17 mouse cellular contexts compared by ENCODE assay signal in the genomic region with DNA sequence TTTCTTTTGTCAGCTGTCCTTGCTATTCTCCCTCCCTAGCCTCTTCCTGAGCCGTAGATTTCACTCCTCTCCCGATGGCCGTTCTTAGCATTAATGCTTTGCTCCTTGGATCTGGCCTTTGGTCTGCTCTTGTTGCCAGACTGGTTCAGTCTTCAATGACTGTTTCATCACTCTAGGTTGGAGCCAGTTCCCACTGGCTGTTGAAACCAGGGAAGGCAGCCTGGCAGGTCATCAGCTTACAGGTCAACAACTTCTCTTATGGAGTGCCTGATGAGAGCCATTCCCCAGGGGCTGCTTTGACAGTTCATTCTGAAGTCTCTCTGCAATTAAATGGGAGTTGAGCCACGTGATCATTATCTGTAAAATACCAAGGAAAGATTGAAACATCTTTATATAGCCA.
A peak's percentile ranks its signal among the peaks of the same experiment; 100 is the strongest.
DNase-seq lines count a peak whose midpoint lies in the region; ATAC-seq and TF ChIP-seq lines count a peak whose summit lies in the region.
"Had no signal": no experiment of that assay in that cellular context is flagged by ENCODE, and none has a peak within 500 bp of the region (broad histone marks: within the 10 kb centered on the region; RNA-seq: fewer than 3 reads in every experiment).

No protein-coding gene starts in this region.

- TF ChIP-seq CTCF in liver, adult 2 months (IDR thresholded peaks at IDR 0.05; ENCODE audit: low read depth, low read length) = no peak
- no peak for TF ChIP-seq CTCF in liver, postnatal 0 days (IDR thresholded peaks at IDR 0.05; ENCODE audit: low read depth)

- no peak overlapping the region for H3K4me3 ChIP-seq in liver, adult 2 months (ENCODE audit: insufficient read depth, low read depth, low read length)
- no peak overlapping the region for H3K4me3 ChIP-seq in liver, postnatal 0 days (ENCODE audit: low read depth, low read length)
- H3K4me3 ChIP-seq: embryonic facial prominence, embryonic 13.5 days; forebrain, embryonic 13.5 days; heart, embryonic 12.5 days; hindbrain, embryonic 10.5 days had no signal

- no peaks in the 10 kb centered on the region for H3K36me3 ChIP-seq in liver, adult 2 months (ENCODE audit: control insufficient read depth, insufficient read depth, low read length)
- H3K36me3 ChIP-seq in liver, postnatal 0 days (replicated peaks; ENCODE audit: insufficient read depth, low read length) = no peaks in the 10 kb centered on the region

- TF ChIP-seq POLR2A in liver, adult 2 months (IDR thresholded peaks at IDR 0.05; ENCODE audit: extremely low read depth, insufficient read depth, low read length) = no peak

- no peaks in the 10 kb centered on the region for H3K9me3 ChIP-seq in liver, postnatal 0 days (ENCODE audit: low read length)
- H3K9me3 ChIP-seq: embryonic facial prominence, embryonic 13.5 days; forebrain, embryonic 13.5 days; heart, embryonic 12.5 days; hindbrain, embryonic 10.5 days had no signal

- DNase-seq in liver, adult 2 months (ENCODE audit: extremely low read depth, low read depth, low spot score) = peak; percentile 87
- no peak for DNase-seq in liver, postnatal 0 days
- peak; percentile 16 for DNase-seq in ovary, postnatal 36 days (ENCODE audit: low spot score)
- no peak for DNase-seq in ovary, adult 18-20 months (ENCODE audit: low spot score)
- peak; percentile 50 for DNase-seq in lung, postnatal 25 days (ENCODE audit: low spot score)
- no peak for DNase-seq in urinary bladder, adult 18-20 months (ENCODE audit: low spot score in 2 of 2)
- DNase-seq in T-cell, adult 2 months (ENCODE audit: low spot score) = no peak
- DNase-seq: cerebellum, adult 18-20 months; cerebellum, adult 9-11 months; cerebellum, postnatal 36 days; forebrain, postnatal 0 days; gastrocnemius, postnatal 14 days had no signal

- no peaks in the 10 kb centered on the region for H3K79me2 ChIP-seq in liver, adult 2 months (ENCODE audit: control insufficient read depth, insufficient read depth, low read length)

- H3K4me2 ChIP-seq in liver, postnatal 0 days (ENCODE audit: low read depth, low read length) = no peak overlapping the region
- H3K4me2 ChIP-seq: embryonic facial prominence, embryonic 13.5 days; forebrain, embryonic 13.5 days; heart, embryonic 12.5 days; hindbrain, embryonic 14.5 days had no signal

- H3K9ac ChIP-seq in liver, adult 2 months (ENCODE audit: low read depth, low read length) = no peak overlapping the region
- H3K9ac ChIP-seq in liver, postnatal 0 days (replicated peaks) = no peak overlapping the region
- H3K9ac ChIP-seq: embryonic facial prominence, embryonic 13.5 days; forebrain, embryonic 13.5 days; forebrain, postnatal 0 days; heart, embryonic 12.5 days; hindbrain, embryonic 14.5 days had no signal

- H3K4me1 ChIP-seq in liver, adult 2 months (ENCODE audit: control insufficient read depth, insufficient read depth, low read length) = peaks cover 3% of the 10 kb centered on the region
- H3K4me1 ChIP-seq in liver, postnatal 0 days (ENCODE audit: insufficient read depth) = no peaks in the 10 kb centered on the region
- H3K4me1 ChIP-seq: embryonic facial prominence, embryonic 13.5 days; forebrain, embryonic 13.5 days; heart, embryonic 12.5 days; hindbrain, embryonic 10.5 days had no signal

- WGBS in liver, adult 2 months = 34% methylated on average over 4 of the region's 4 CpGs
- WGBS in liver, postnatal 0 days (ENCODE audit: insufficient replicate concordance) = 75% methylated on average over 4 of the region's 4 CpGs

- no peaks in the 10 kb centered on the region for H3K27me3 ChIP-seq in liver, adult 2 months (ENCODE audit: control insufficient read depth, insufficient read depth, low read length)
- no peaks in the 10 kb centered on the region for H3K27me3 ChIP-seq in liver, postnatal 0 days (ENCODE audit: insufficient read depth, low read length)
- H3K27me3 ChIP-seq: embryonic facial prominence, embryonic 13.5 days; forebrain, embryonic 13.5 days; heart, embryonic 12.5 days had no signal

- no peak for TF ChIP-seq EP300 in liver, postnatal 0 days (IDR thresholded peaks at IDR 0.05; ENCODE audit: low read depth)

- H3K27ac ChIP-seq in liver, adult 2 months (replicated peaks; ENCODE audit: insufficient read depth, low read depth, low read length) = no peak overlapping the region
- no peak overlapping the region for H3K27ac ChIP-seq in liver, postnatal 0 days (ENCODE audit: low read depth)
- H3K27ac ChIP-seq: embryonic facial prominence, embryonic 13.5 days; forebrain, embryonic 13.5 days; hindbrain, embryonic 10.5 days; hindbrain, embryonic 14.5 days had no signal

- ATAC-seq in liver, postnatal 0 days = no peak
- ATAC-seq: forebrain, embryonic 13.5 days; forebrain, postnatal 0 days had no signal

Comparison
In these comparisons a context has a peak if more than half of its experiments do, and no peak if none do; other contexts are left out.
1. DNase-seq: peak in liver, adult 2 months (single experiment), ovary, postnatal 36 days (single experiment) and lung, postnatal 25 days (single experiment); none in liver, postnatal 0 days (single experiment), ovary, adult 18-20 months (single experiment), urinary bladder, adult 18-20 months (0 of 2) and T-cell, adult 2 months (single experiment).